12 mouse cellular contexts compared by ENCODE assay signal in the genomic region with DNA sequence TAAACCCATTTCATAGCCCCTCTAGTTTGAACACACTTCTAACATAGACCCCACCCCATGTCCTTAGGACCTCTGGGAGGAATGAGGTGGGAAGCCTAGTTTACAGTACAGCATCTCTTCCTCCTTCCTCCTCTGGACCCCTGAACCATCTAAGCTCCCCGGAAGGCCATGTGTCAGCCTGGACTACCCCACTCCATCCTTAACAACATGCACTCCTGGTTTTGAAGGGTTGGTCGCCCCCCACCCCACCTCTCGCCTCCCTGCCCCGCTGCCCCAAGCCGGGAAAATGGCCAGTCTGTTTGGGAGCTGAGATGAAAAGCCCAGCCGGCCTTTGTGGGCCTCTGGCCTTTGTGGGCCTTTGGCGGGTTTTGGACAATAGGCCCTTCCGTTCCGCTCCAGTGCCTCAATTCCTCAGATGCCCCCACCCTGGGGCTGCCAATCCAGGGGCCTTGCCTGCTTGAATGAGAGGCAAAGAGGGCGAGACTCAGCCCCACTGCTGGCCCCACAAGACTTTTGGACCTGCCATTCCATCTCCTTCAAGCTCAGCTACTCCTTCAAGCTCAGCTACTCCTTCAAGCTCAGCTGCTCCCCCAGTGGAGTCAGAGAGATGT. TPM values are rescaled to one million over a fixed set of nuclear protein-coding genes. Genes with fewer than 3 reads are reported as not detected.
DNase-seq lines count a peak whose midpoint lies in the region; ATAC-seq lines count a peak whose summit lies in the region.
"Not testable (repeated sequence)": the region's sequence is repeated elsewhere in the genome, so short reads cannot be mapped to it uniquely, and the experiment has no call there.
"Had no signal": no experiment of that assay in that cellular context is flagged by ENCODE, and none has a peak within 500 bp of the region (broad histone marks: within the 10 kb centered on the region; RNA-seq: fewer than 3 reads in every experiment).

No protein-coding gene starts in this region.

- 40% methylated on average over 6 of the region's 10 CpGs for WGBS in embryonic facial prominence, embryonic 11.5 days
- WGBS in forebrain, embryonic 12.5 days: 7% methylated on average over 9 of the region's 10 CpGs
- 11% methylated on average over 9 of the region's 10 CpGs for WGBS in forebrain, embryonic 16.5 days
- WGBS in hindbrain, embryonic 13.5 days: 9% methylated on average over 9 of the region's 10 CpGs
- 9% methylated on average over 8 of the region's 10 CpGs for WGBS in midbrain, embryonic 11.5 days
- WGBS in midbrain, embryonic 15.5 days: 9% methylated on average over 10 of the region's 10 CpGs

- H3K36me3 ChIP-seq in embryonic facial prominence, embryonic 11.5 days (replicated peaks; ENCODE audit: control insufficient read depth, insufficient read depth, low read depth, low read length); forebrain, embryonic 12.5 days (replicated peaks); forebrain, embryonic 16.5 days (ENCODE audit: control insufficient read depth, insufficient read depth); hindbrain, embryonic 13.5 days; midbrain, embryonic 11.5 days (ENCODE audit: control insufficient read depth, insufficient read depth, low read length); midbrain, embryonic 15.5 days (replicated peaks): not testable (repeated sequence)

- not testable (repeated sequence) for H3K9ac ChIP-seq in embryonic facial prominence, embryonic 11.5 days (replicated peaks; ENCODE audit: low read length); forebrain, embryonic 12.5 days; forebrain, embryonic 16.5 days (replicated peaks; ENCODE audit: low read depth, low read length); hindbrain, embryonic 13.5 days; midbrain, embryonic 11.5 days (ENCODE audit: low read length); midbrain, embryonic 15.5 days

- H3K4me3 ChIP-seq in embryonic facial prominence, embryonic 11.5 days (ENCODE audit: low read depth, low read length); forebrain, embryonic 12.5 days (replicated peaks); forebrain, embryonic 16.5 days (replicated peaks; ENCODE audit: low read length); hindbrain, embryonic 13.5 days; midbrain, embryonic 11.5 days (ENCODE audit: low read depth, low read length); midbrain, embryonic 15.5 days: not testable (repeated sequence)

- DNase-seq in embryo, embryonic 10 days (ENCODE audit: low spot score): peak; percentile 69
- not testable (repeated sequence) for DNase-seq in embryonic facial prominence, embryonic 11.5 days (ENCODE audit: low spot score)
- DNase-seq in midbrain, embryonic 11.5 days (ENCODE audit: low spot score, missing footprints): peak; percentile 96
- peak; percentile 88 for DNase-seq in retina, postnatal 1 day

- H3K27ac ChIP-seq in embryonic facial prominence, embryonic 11.5 days (replicated peaks; ENCODE audit: low read depth, low read length); forebrain, embryonic 16.5 days (ENCODE audit: low read length); midbrain, embryonic 15.5 days: not testable (repeated sequence)
- peak overlapping the region; percentile 85 for H3K27ac ChIP-seq in forebrain, embryonic 12.5 days
- peak overlapping the region; percentile 58 for H3K27ac ChIP-seq in hindbrain, embryonic 13.5 days
- H3K27ac ChIP-seq in midbrain, embryonic 11.5 days (ENCODE audit: low read depth, low read length): peak overlapping the region; percentile 80

- H3K27me3 ChIP-seq in embryonic facial prominence, embryonic 11.5 days (ENCODE audit: control insufficient read depth, insufficient read depth, low read length); forebrain, embryonic 12.5 days; forebrain, embryonic 16.5 days (replicated peaks; ENCODE audit: control insufficient read depth, insufficient read depth, low read length); hindbrain, embryonic 13.5 days; midbrain, embryonic 11.5 days (ENCODE audit: control insufficient read depth, insufficient read depth, low read length); midbrain, embryonic 15.5 days (replicated peaks): not testable (repeated sequence)

- not testable (repeated sequence) for H3K4me2 ChIP-seq in embryonic facial prominence, embryonic 11.5 days (ENCODE audit: low read depth, low read length); forebrain, embryonic 12.5 days; forebrain, embryonic 16.5 days (ENCODE audit: low read length); hindbrain, embryonic 13.5 days; midbrain, embryonic 11.5 days; midbrain, embryonic 15.5 days

- ATAC-seq in embryonic facial prominence, embryonic 11.5 days (replicated peaks; ENCODE audit: insufficient number of reproducible peaks, low FRiP score, low TSS enrichment, low read depth): 0 out of 2 replicates have a peak, but pooled peaks have one; percentile 10
- ATAC-seq in forebrain, embryonic 12.5 days (ENCODE audit: low FRiP score); hindbrain, embryonic 13.5 days (ENCODE audit: low FRiP score): not testable (repeated sequence)
- ATAC-seq in forebrain, embryonic 16.5 days: peak; percentile 13
- peak; percentile 63 for ATAC-seq in midbrain, embryonic 11.5 days (ENCODE audit: low FRiP score)
- ATAC-seq in midbrain, embryonic 15.5 days (replicated peaks): 0 out of 2 replicates have a peak, but pooled peaks have one; percentile 18

- not testable (repeated sequence) for H3K9me3 ChIP-seq in embryonic facial prominence, embryonic 11.5 days (replicated peaks; ENCODE audit: control insufficient read depth, low read length); forebrain, embryonic 12.5 days; forebrain, embryonic 16.5 days (ENCODE audit: control insufficient read depth, low read length); hindbrain, embryonic 13.5 days; midbrain, embryonic 11.5 days (ENCODE audit: control insufficient read depth, low read length); midbrain, embryonic 15.5 days

- not testable (repeated sequence) for H3K4me1 ChIP-seq in embryonic facial prominence, embryonic 11.5 days (ENCODE audit: control insufficient read depth, insufficient read depth, low read length)
- H3K4me1 ChIP-seq in forebrain, embryonic 12.5 days: peaks cover 46% of the 10 kb centered on the region
- H3K4me1 ChIP-seq in forebrain, embryonic 16.5 days (replicated peaks; ENCODE audit: control insufficient read depth, insufficient read depth, low read length): peaks cover 23% of the 10 kb centered on the region
- peaks cover 38% of the 10 kb centered on the region for H3K4me1 ChIP-seq in hindbrain, embryonic 13.5 days (replicated peaks)
- H3K4me1 ChIP-seq in midbrain, embryonic 11.5 days (ENCODE audit: control insufficient read depth, insufficient read depth, low read length): peaks cover 18% of the 10 kb centered on the region
- peaks cover 21% of the 10 kb centered on the region for H3K4me1 ChIP-seq in midbrain, embryonic 15.5 days

RNA-seq across cellular contexts. Expression of gene Cntfr, which starts 10.9 kb away (rescaled TPM):
- 8.8 and 9.8 TPM in 2 replicates for polyA plus RNA-seq in embryonic facial prominence, embryonic 11.5 days (2014; fragmentation: Nextera tagmentation; extraction: Ambion mirVana)
- 21.9 and 28.3 TPM in 2 replicates for polyA plus RNA-seq in forebrain, embryonic 12.5 days (2016; fragmentation: Nextera tagmentation; extraction: Ambion mirVana)
- polyA plus RNA-seq in forebrain, embryonic 16.5 days (2015; fragmentation: Nextera tagmentation; extraction: Ambion mirVana): 12.3 and 16.7 TPM in 2 replicates
- polyA plus RNA-seq in hindbrain, embryonic 13.5 days (2015; fragmentation: Nextera tagmentation; extraction: Ambion mirVana): 24.4 and 27.8 TPM in 2 replicates
- 25.7 and 33.8 TPM in 2 replicates for polyA plus RNA-seq in midbrain, embryonic 11.5 days (2014; fragmentation: Nextera tagmentation; extraction: Ambion mirVana)
- 28.1 and 32.2 TPM in 2 replicates for polyA plus RNA-seq in midbrain, embryonic 15.5 days (2015; fragmentation: Nextera tagmentation; extraction: Ambion mirVana)

RNA-seq across cellular contexts. Expression of gene Il11ra1, which starts 13.8 kb away (rescaled TPM):
- polyA plus RNA-seq in embryonic facial prominence, embryonic 11.5 days (2014; fragmentation: Nextera tagmentation; extraction: Ambion mirVana): 199 and 201 TPM in 2 replicates
- polyA plus RNA-seq in forebrain, embryonic 12.5 days (2016; fragmentation: Nextera tagmentation; extraction: Ambion mirVana): 56.6 and 62.1 TPM in 2 replicates
- polyA plus RNA-seq in forebrain, embryonic 16.5 days (2015; fragmentation: Nextera tagmentation; extraction: Ambion mirVana): 28.3 and 29.2 TPM in 2 replicates
- 47.6 and 48.5 TPM in 2 replicates for polyA plus RNA-seq in hindbrain, embryonic 13.5 days (2015; fragmentation: Nextera tagmentation; extraction: Ambion mirVana)
- polyA plus RNA-seq in midbrain, embryonic 11.5 days (2014; fragmentation: Nextera tagmentation; extraction: Ambion mirVana): 55.2 and 57.9 TPM in 2 replicates
- 37.5 and 40.3 TPM in 2 replicates for polyA plus RNA-seq in midbrain, embryonic 15.5 days (2015; fragmentation: Nextera tagmentation; extraction: Ambion mirVana)

RNA-seq across cellular contexts. Expression of gene Rpp25l, which starts 27.3 kb away (rescaled TPM):
- 89.4 and 101 TPM in 2 replicates for polyA plus RNA-seq in embryonic facial prominence, embryonic 11.5 days (2014; fragmentation: Nextera tagmentation; extraction: Ambion mirVana)
- 77.0 and 79.1 TPM in 2 replicates for polyA plus RNA-seq in forebrain, embryonic 12.5 days (2016; fragmentation: Nextera tagmentation; extraction: Ambion mirVana)
- polyA plus RNA-seq in forebrain, embryonic 16.5 days (2015; fragmentation: Nextera tagmentation; extraction: Ambion mirVana): 51.7 and 60.5 TPM in 2 replicates
- polyA plus RNA-seq in hindbrain, embryonic 13.5 days (2015; fragmentation: Nextera tagmentation; extraction: Ambion mirVana): 63.0 and 66.8 TPM in 2 replicates
- polyA plus RNA-seq in midbrain, embryonic 11.5 days (2014; fragmentation: Nextera tagmentation; extraction: Ambion mirVana): 69.3 and 85.9 TPM in 2 replicates
- 59.1 and 64.6 TPM in 2 replicates for polyA plus RNA-seq in midbrain, embryonic 15.5 days (2015; fragmentation: Nextera tagmentation; extraction: Ambion mirVana)

RNA-seq across cellular contexts. Expression of gene Dctn3, which starts 37.0 kb away (rescaled TPM):
- polyA plus RNA-seq in embryonic facial prominence, embryonic 11.5 days (2014; fragmentation: Nextera tagmentation; extraction: Ambion mirVana): 119 and 128 TPM in 2 replicates
- 159 and 179 TPM in 2 replicates for polyA plus RNA-seq in forebrain, embryonic 12.5 days (2016; fragmentation: Nextera tagmentation; extraction: Ambion mirVana)
- polyA plus RNA-seq in forebrain, embryonic 16.5 days (2015; fragmentation: Nextera tagmentation; extraction: Ambion mirVana): 304 and 315 TPM in 2 replicates
- 301 and 303 TPM in 2 replicates for polyA plus RNA-seq in hindbrain, embryonic 13.5 days (2015; fragmentation: Nextera tagmentation; extraction: Ambion mirVana)
- 154 and 155 TPM in 2 replicates for polyA plus RNA-seq in midbrain, embryonic 11.5 days (2014; fragmentation: Nextera tagmentation; extraction: Ambion mirVana)
- polyA plus RNA-seq in midbrain, embryonic 15.5 days (2015; fragmentation: Nextera tagmentation; extraction: Ambion mirVana): 295 and 308 TPM in 2 replicates

RNA-seq across cellular contexts. Expression of gene Arid3c, which starts 45.0 kb away (rescaled TPM):
- 0.42 TPM in 1 of 2 replicates, not detected in the other for polyA plus RNA-seq in embryonic facial prominence, embryonic 11.5 days (2014; fragmentation: Nextera tagmentation; extraction: Ambion mirVana)
- 0.42 and 0.46 TPM in 2 replicates for polyA plus RNA-seq in forebrain, embryonic 12.5 days (2016; fragmentation: Nextera tagmentation; extraction: Ambion mirVana)
- polyA plus RNA-seq in forebrain, embryonic 16.5 days (2015; fragmentation: Nextera tagmentation; extraction: Ambion mirVana): not detected in 2 replicates
- 1.1 and 2.2 TPM in 2 replicates for polyA plus RNA-seq in hindbrain, embryonic 13.5 days (2015; fragmentation: Nextera tagmentation; extraction: Ambion mirVana)
- 0.72 and 1.8 TPM in 2 replicates for polyA plus RNA-seq in midbrain, embryonic 11.5 days (2014; fragmentation: Nextera tagmentation; extraction: Ambion mirVana)
- 0.56 and 1.1 TPM in 2 replicates for polyA plus RNA-seq in midbrain, embryonic 15.5 days (2015; fragmentation: Nextera tagmentation; extraction: Ambion mirVana)
- polyA plus RNA-seq: C2C12; heart, embryonic 10.5 days; heart, embryonic 14.5 days; intestine, embryonic 14.5 days had no signal
